Mouse (Mus musculus) 3T3-L1 (cell line): Measurements from ENCODE around the gene Noto.
A peak's percentile ranks its signal among the peaks of the same experiment; 100 is the strongest.

Experiments
- DNase-seq: peaks from one replicate; pipeline ENCODE4 v3.0.0-alpha.2; 2015; ENCODE audit warnings: low read depth, low spot score

Noto gene

DNA sequence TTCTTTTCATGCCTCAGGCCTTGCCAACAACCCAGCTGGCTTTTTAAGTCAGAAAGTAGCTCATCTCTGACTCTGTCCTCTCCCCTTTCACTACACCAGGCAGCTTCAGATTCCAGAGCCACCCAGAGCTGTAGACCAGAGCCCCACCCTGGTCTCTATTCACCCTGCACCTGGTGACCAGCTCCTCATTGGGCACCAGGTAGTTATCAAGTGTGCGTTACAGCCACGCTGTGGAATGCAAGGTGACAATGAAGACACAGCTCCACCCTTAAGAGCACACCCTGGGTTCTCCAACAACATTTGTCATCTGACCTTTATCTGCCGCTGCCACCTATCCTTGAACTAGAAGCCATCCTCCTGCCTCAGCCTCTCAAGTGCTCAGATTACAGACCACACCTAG lies 51.9 kb downstream of the Noto start:
- no peak for DNase-seq

DNA sequence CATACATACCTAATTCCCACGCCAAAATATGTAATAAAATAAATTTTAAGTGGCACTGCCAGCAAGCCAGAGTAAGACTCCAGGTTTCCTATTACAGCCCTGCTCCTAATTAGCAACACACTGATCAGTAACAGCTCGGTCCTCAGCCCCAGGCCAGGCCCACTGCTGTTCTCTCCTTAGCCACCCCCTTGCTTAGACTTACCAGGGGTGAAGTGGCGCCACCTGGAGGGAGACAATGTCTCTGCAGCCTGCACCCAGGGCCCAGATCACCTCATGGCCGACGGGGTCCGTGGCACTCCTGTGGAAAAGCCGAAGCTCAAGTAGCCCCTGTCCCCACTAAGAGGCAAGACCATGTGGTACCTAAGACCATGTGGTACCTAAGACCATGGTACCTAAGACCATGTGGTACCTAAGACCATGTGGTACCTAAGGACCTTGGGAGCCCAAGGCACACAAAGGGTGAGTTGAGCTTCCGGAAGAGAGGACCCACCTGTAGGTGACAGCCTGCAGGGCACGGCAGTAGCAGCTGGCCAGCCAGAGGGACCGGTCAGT lies 53.8 kb downstream of the Noto start:
- peak; percentile 29 for DNase-seq

DNA sequence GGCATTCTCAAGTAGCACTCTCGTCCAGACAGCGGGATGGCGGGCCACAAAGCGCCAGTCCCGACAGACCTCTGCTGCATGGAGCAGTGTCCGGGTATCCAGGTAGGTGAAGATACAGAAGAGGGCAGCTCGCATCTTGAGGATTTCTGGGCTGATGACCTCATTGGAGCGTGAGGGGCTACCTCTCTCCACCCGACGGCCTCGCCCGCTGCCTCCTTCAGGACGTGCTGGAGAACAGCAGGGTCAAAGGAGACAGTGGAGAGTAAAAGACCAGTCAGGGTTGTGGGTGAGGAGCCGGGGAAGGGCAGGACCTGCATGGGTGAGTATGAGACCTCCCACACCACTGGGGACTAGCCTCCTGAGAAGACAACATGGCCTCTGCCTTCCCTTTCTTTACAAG lies 54.7 kb downstream of the Noto start:
- no peak for DNase-seq
